Comparison of ENCODE assay signal across 8 mouse cellular contexts in genomic region chr11:80809666-80809992, GRCm38 (mm10). TPM values are rescaled to one million over a fixed set of nuclear protein-coding genes. Genes with fewer than 3 reads are reported as not detected.
DNase-seq lines count a peak whose midpoint lies in the region; ATAC-seq and TF ChIP-seq lines count a peak whose summit lies in the region.

No protein-coding gene starts in this region.

- no peaks in the 10 kb centered on the region for H3K4me1 ChIP-seq in kidney, adult 2 months (ENCODE audit: control insufficient read depth, insufficient read depth, low read length)
- peaks cover 10% of the 10 kb centered on the region for H3K4me1 ChIP-seq in hindbrain, embryonic 16.5 days (ENCODE audit: control insufficient read depth, insufficient read depth, low read depth, low read length)
- peaks cover 14% of the 10 kb centered on the region for H3K4me1 ChIP-seq in midbrain, embryonic 16.5 days (ENCODE audit: control insufficient read depth, insufficient read depth, low read length)

- H3K4me3 ChIP-seq in kidney, adult 2 months (ENCODE audit: insufficient read depth, low read depth, low read length) = peak overlapping the region; percentile 65; the same call in 1 of the 2 replicates
- peak overlapping the region; percentile 57; the same call in 1 of the 2 replicates for H3K4me3 ChIP-seq in hindbrain, embryonic 16.5 days (ENCODE audit: low read length)
- H3K4me3 ChIP-seq in midbrain, embryonic 16.5 days (ENCODE audit: low read depth, low read length) = peak overlapping the region; percentile 55; the same call in 1 of the 2 replicates

- H3K36me3 ChIP-seq in kidney, adult 2 months (ENCODE audit: control insufficient read depth, insufficient read depth, low read length) = no peaks in the 10 kb centered on the region
- no peaks in the 10 kb centered on the region for H3K36me3 ChIP-seq in hindbrain, embryonic 16.5 days (ENCODE audit: control insufficient read depth, insufficient read depth, low read length)
- H3K36me3 ChIP-seq in midbrain, embryonic 16.5 days (ENCODE audit: control insufficient read depth, insufficient read depth, low read length) = no peaks in the 10 kb centered on the region

- TF ChIP-seq CTCF in kidney, adult 2 months (conservative IDR thresholded peaks at IDR 0.05; ENCODE audit: insufficient read depth, insufficient read length, low read depth, low read length) = no peak

- TF ChIP-seq POLR2A in kidney, adult 2 months (IDR thresholded peaks at IDR 0.05; ENCODE audit: low read depth, low read length) = no peak

- H3K9ac ChIP-seq in hindbrain, embryonic 16.5 days (ENCODE audit: low read depth, low read length) = peak overlapping the region; percentile 77
- peak overlapping the region; percentile 72; the same call in 1 of the 2 replicates for H3K9ac ChIP-seq in midbrain, embryonic 16.5 days (ENCODE audit: low read depth, low read length)

- DNase-seq in kidney, adult 2 months = no peak
- no peak for DNase-seq in kidney, postnatal 10 days
- peak; percentile 70 for DNase-seq in embryo, embryonic 9.5 days (ENCODE audit: extremely low spot score)
- DNase-seq in ovary, adult 18-20 months (ENCODE audit: low spot score) = no peak
- DNase-seq in thymus, postnatal 4 days = no peak
- no peak for DNase-seq in cerebellum, adult 11 months

- ATAC-seq in hindbrain, embryonic 16.5 days = 0 out of 2 replicates have a peak, but pooled peaks have one; percentile 17
- ATAC-seq in midbrain, embryonic 16.5 days = peak; percentile 45; the same call in 1 of the 2 replicates

- H3K27ac ChIP-seq in kidney, adult 2 months (ENCODE audit: insufficient read depth, low read depth, low read length) = no peak overlapping the region
- H3K27ac ChIP-seq in hindbrain, embryonic 16.5 days (ENCODE audit: low read depth, low read length) = no peak overlapping the region
- no peak overlapping the region for H3K27ac ChIP-seq in midbrain, embryonic 16.5 days (ENCODE audit: low read length)

- no peaks in the 10 kb centered on the region for H3K9me3 ChIP-seq in hindbrain, embryonic 16.5 days (ENCODE audit: control insufficient read depth, low read length)
- no peaks in the 10 kb centered on the region for H3K9me3 ChIP-seq in midbrain, embryonic 16.5 days (replicated peaks; ENCODE audit: control insufficient read depth, low read length, poor library complexity, severe bottlenecking)

- 38% methylated on average over 6 of the region's 6 CpGs for WGBS in kidney, adult 2 months
- WGBS in hindbrain, embryonic 16.5 days = 27% methylated on average over 6 of the region's 6 CpGs
- WGBS in midbrain, embryonic 16.5 days = 45% methylated on average over 5 of the region's 6 CpGs

- H3K27me3 ChIP-seq in kidney, adult 2 months (replicated peaks; ENCODE audit: control insufficient read depth, insufficient read depth, low read length) = no peaks in the 10 kb centered on the region
- H3K27me3 ChIP-seq in hindbrain, embryonic 16.5 days (replicated peaks; ENCODE audit: control insufficient read depth, insufficient read depth, low read length) = no peaks in the 10 kb centered on the region
- H3K27me3 ChIP-seq in midbrain, embryonic 16.5 days (ENCODE audit: control insufficient read depth, insufficient read depth, low read depth, low read length) = no peaks in the 10 kb centered on the region

- peak overlapping the region; percentile 97 for H3K4me2 ChIP-seq in hindbrain, embryonic 16.5 days (ENCODE audit: low read length)
- peak overlapping the region; percentile 95 for H3K4me2 ChIP-seq in midbrain, embryonic 16.5 days (ENCODE audit: low read length)

RNA-seq across cellular contexts. Expression of gene Tmem98, which starts 0.3 kb away (rescaled TPM):
- polyA plus RNA-seq in kidney, adult 2 months (2012; rRNA removed) = 23.0 and 26.3 TPM in 2 replicates
- 18.2 and 23.4 TPM in 2 replicates for polyA plus RNA-seq in hindbrain, embryonic 16.5 days (2015; fragmentation: Nextera tagmentation; extraction: Ambion mirVana)
- polyA plus RNA-seq in midbrain, embryonic 16.5 days (2015; fragmentation: Nextera tagmentation; extraction: Ambion mirVana) = 18.6 and 19.6 TPM in 2 replicates

RNA-seq across cellular contexts. Expression of gene Myo1d, which starts 29.8 kb away (rescaled TPM):
- polyA plus RNA-seq in kidney, adult 2 months (2012; rRNA removed) = 37.1 and 43.1 TPM in 2 replicates
- 2.1 and 2.4 TPM in 2 replicates for polyA plus RNA-seq in hindbrain, embryonic 16.5 days (2015; fragmentation: Nextera tagmentation; extraction: Ambion mirVana)
- polyA plus RNA-seq in midbrain, embryonic 16.5 days (2015; fragmentation: Nextera tagmentation; extraction: Ambion mirVana) = 2.7 and 2.9 TPM in 2 replicates

RNA-seq across cellular contexts. Expression of gene Spaca3, which starts 48.5 kb away (rescaled TPM):
- 0.27 TPM in 1 of 2 replicates, not detected in the other for polyA plus RNA-seq in kidney, adult 2 months (2012; rRNA removed)
- not detected in 2 replicates for polyA plus RNA-seq in hindbrain, embryonic 16.5 days (2015; fragmentation: Nextera tagmentation; extraction: Ambion mirVana)
- not detected in 2 replicates for polyA plus RNA-seq in midbrain, embryonic 16.5 days (2015; fragmentation: Nextera tagmentation; extraction: Ambion mirVana)
